Mouse (Mus musculus): ENCODE measurements around the gene Prdm2.

- no peak for TF ChIP-seq CTCF (IDR thresholded peaks at IDR 0.05; ENCODE audit: borderline replicate concordance, control insufficient read depth, extremely low read depth, insufficient read depth, low read length, poor library complexity)
- TF ChIP-seq POLR2A (IDR thresholded peaks at IDR 0.05; ENCODE audit: control insufficient read depth, extremely low read depth, insufficient read depth, low read length, poor library complexity): no peak
Measured at GRCm38 (mm10) chr4:143127171-143127570, 85.6 kb downstream of the Prdm2 start.
